Mouse (Mus musculus): ENCODE results near the gene Snd1. TPM values are rescaled to one million over a fixed set of nuclear protein-coding genes. Genes with fewer than 3 reads are reported as not detected.

The Snd1 gene
- polyA plus RNA-seq, 1 experiment, result 35.6 TPM

- TF ChIP-seq CTCF (IDR thresholded peaks at IDR 0.05; ENCODE audit: control insufficient read depth, insufficient read depth, low read length), result no peak
- no peak for TF ChIP-seq POLR2A (IDR thresholded peaks at IDR 0.05; ENCODE audit: borderline replicate concordance, control insufficient read depth, low read depth, low read length)
- Histone ChIP-seq H3K4me1 (ENCODE audit: control insufficient read depth, insufficient read depth, low read length) (peaks cover 1% of the 10 kb centered on the region), H3K27ac (ENCODE audit: control insufficient read depth, insufficient read depth, low read depth, low read length, poor library complexity) (no peak overlapping the region), H3K4me3 (replicated peaks; ENCODE audit: control insufficient read depth, low read depth, low read length) (no peak overlapping the region)
- 19% methylated on average over 1 of the region's 1 CpGs for WGBS
Observed at GRCm38 (mm10) chr6:28595231-28595630, 120.3 kb downstream of the Snd1 start.

DNA sequence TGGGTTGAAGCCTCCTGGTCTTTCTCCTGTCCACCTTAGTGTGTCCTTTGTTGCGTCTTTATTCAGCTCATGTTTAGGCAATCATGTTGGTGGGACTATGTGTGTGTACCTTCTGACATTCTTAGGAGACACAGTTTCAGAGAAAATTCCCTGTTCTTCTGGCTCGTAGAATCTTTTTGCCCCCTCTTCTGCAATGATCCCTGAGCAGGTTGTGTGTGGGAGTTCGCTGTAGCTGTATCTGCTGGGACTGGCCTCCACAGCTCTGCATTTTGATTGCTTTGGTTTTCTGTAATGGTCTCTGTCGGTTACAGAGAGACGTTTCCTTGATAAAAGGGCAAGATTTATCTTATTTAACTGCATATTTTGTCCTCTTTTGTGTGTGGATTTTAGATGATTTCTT lies 122.3 kb downstream of the Snd1 start:
- Histone ChIP-seq H3K27ac (ENCODE audit: control insufficient read depth, insufficient read depth, low read depth, low read length, poor library complexity) (no peak overlapping the region), H3K4me1 (ENCODE audit: control insufficient read depth, insufficient read depth, low read length) (peaks cover 1% of the 10 kb centered on the region), H3K4me3 (replicated peaks; ENCODE audit: control insufficient read depth, low read depth, low read length) (no peak overlapping the region)
- 82% methylated on average over 5 of the region's 5 CpGs for WGBS
- TF ChIP-seq POLR2A (IDR thresholded peaks at IDR 0.05; ENCODE audit: borderline replicate concordance, control insufficient read depth, low read depth, low read length), result no peak
- no peak for TF ChIP-seq CTCF (IDR thresholded peaks at IDR 0.05; ENCODE audit: control insufficient read depth, insufficient read depth, low read length)

DNA sequence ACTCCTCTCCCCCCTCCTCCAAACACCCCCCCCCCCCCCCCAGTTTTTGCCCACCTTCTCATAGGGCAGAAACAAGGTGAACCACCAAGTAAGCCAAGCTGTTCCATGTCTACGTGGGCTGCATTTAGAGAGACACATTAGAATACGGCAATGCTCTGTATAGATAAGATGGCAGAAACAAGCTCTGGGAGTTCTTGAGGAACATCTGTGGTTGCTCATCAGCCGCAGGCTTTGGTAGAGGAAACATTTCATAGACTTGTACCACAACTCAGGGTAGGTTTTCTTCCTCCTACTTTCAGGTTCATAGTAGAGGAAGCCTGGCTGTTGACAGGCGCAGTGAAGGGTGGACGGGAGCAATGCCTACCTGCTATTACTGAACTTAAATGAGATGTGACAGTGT lies 124.2 kb downstream of the Snd1 start:
- Histone ChIP-seq H3K27ac (ENCODE audit: control insufficient read depth, insufficient read depth, low read depth, low read length, poor library complexity) (no peak overlapping the region), H3K4me1 (ENCODE audit: control insufficient read depth, insufficient read depth, low read length) (peaks cover 1% of the 10 kb centered on the region), H3K4me3 (replicated peaks; ENCODE audit: control insufficient read depth, low read depth, low read length) (no peak overlapping the region)
- TF ChIP-seq CTCF (IDR thresholded peaks at IDR 0.05; ENCODE audit: control insufficient read depth, insufficient read depth, low read length) (no peak), POLR2A (IDR thresholded peaks at IDR 0.05; ENCODE audit: borderline replicate concordance, control insufficient read depth, low read depth, low read length) (no peak)
- WGBS, result 9% methylated on average over 5 of the region's 5 CpGs

GRCm38 (mm10) chr6:28600404-28600803 lies 125.5 kb downstream of the Snd1 start:
- TF ChIP-seq POLR2A (IDR thresholded peaks at IDR 0.05; ENCODE audit: borderline replicate concordance, control insufficient read depth, low read depth, low read length) (no peak), CTCF (IDR thresholded peaks at IDR 0.05; ENCODE audit: control insufficient read depth, insufficient read depth, low read length) (no peak)
- Histone ChIP-seq H3K27ac (ENCODE audit: control insufficient read depth, insufficient read depth, low read depth, low read length, poor library complexity) (no peak overlapping the region), H3K4me1 (ENCODE audit: control insufficient read depth, insufficient read depth, low read length) (peaks cover 1% of the 10 kb centered on the region), H3K4me3 (replicated peaks; ENCODE audit: control insufficient read depth, low read depth, low read length) (no peak overlapping the region)

DNA sequence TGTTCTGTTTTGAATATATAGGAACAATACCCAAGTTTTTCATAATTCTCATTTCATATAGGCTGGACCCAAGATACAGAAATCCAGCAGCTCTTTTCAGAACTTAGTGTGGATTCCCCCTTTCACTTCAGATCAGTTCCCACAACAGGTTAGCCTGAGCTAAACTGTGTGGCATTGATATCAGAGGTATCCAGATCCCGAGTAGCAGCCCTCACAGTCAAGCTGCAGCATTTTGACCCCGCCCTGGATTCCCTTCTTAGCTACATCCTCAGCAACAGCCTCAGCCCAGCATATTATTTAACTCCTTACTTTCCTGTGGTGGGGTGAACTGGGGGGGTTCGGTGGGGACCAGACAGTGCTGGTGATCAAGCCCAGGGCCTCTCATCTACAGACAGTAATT lies 128.5 kb downstream of the Snd1 start:
- TF ChIP-seq CTCF (IDR thresholded peaks at IDR 0.05; ENCODE audit: control insufficient read depth, insufficient read depth, low read length), result no peak
- TF ChIP-seq POLR2A (IDR thresholded peaks at IDR 0.05; ENCODE audit: borderline replicate concordance, control insufficient read depth, low read depth, low read length), result no peak
- WGBS, result 61% methylated on average over 3 of the region's 3 CpGs
- Histone ChIP-seq H3K27ac (ENCODE audit: control insufficient read depth, insufficient read depth, low read depth, low read length, poor library complexity) (no peak overlapping the region), H3K4me1 (ENCODE audit: control insufficient read depth, insufficient read depth, low read length) (peaks cover 1% of the 10 kb centered on the region), H3K4me3 (replicated peaks; ENCODE audit: control insufficient read depth, low read depth, low read length) (no peak overlapping the region)

DNA sequence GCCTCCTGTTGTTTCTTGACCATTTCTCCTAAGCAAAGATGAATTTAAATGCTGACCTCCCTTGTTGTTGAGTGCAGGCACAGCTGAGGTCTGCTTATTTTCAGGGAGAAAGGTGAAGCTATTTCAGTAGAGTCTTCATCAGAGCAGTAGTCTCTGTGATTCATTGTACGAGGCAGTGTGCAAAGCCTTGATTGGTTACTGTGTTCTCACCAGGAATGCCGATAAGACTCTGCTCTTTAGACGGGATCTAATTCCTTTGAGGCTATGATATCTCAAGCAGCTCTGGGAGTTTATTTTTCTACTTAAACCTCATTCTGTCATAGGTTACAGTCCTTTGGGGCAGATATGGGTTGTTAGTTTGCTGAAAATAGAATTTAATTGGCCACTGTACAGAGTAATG lies 128.9 kb downstream of the Snd1 start:
- H3K4me1 ChIP-seq (ENCODE audit: control insufficient read depth, insufficient read depth, low read length), result peaks cover 1% of the 10 kb centered on the region
- 87% methylated on average over 3 of the region's 3 CpGs for WGBS
- H3K27ac ChIP-seq (ENCODE audit: control insufficient read depth, insufficient read depth, low read depth, low read length, poor library complexity), result no peak overlapping the region
- no peak overlapping the region for H3K4me3 ChIP-seq (replicated peaks; ENCODE audit: control insufficient read depth, low read depth, low read length)
- no peak for TF ChIP-seq POLR2A (IDR thresholded peaks at IDR 0.05; ENCODE audit: borderline replicate concordance, control insufficient read depth, low read depth, low read length)
- no peak for TF ChIP-seq CTCF (IDR thresholded peaks at IDR 0.05; ENCODE audit: control insufficient read depth, insufficient read depth, low read length)

- H3K4me3 ChIP-seq (replicated peaks; ENCODE audit: control insufficient read depth, low read depth, low read length), result no peak overlapping the region
- WGBS, result 77% methylated on average over 4 of the region's 4 CpGs
- no peak for TF ChIP-seq CTCF (IDR thresholded peaks at IDR 0.05; ENCODE audit: control insufficient read depth, insufficient read depth, low read length)
- TF ChIP-seq POLR2A (IDR thresholded peaks at IDR 0.05; ENCODE audit: borderline replicate concordance, control insufficient read depth, low read depth, low read length), result no peak
- no peak overlapping the region for H3K27ac ChIP-seq (ENCODE audit: control insufficient read depth, insufficient read depth, low read depth, low read length, poor library complexity)
- H3K4me1 ChIP-seq (ENCODE audit: control insufficient read depth, insufficient read depth, low read length), result no peaks in the 10 kb centered on the region
Observed at GRCm38 (mm10) chr6:28609291-28609690, 134.4 kb downstream of the Snd1 start.

GRCm38 (mm10) chr6:28610127-28610526 lies 135.2 kb downstream of the Snd1 start:
- no peak for TF ChIP-seq CTCF (IDR thresholded peaks at IDR 0.05; ENCODE audit: control insufficient read depth, insufficient read depth, low read length)
- no peak for TF ChIP-seq POLR2A (IDR thresholded peaks at IDR 0.05; ENCODE audit: borderline replicate concordance, control insufficient read depth, low read depth, low read length)
- no peak overlapping the region for H3K4me3 ChIP-seq (replicated peaks; ENCODE audit: control insufficient read depth, low read depth, low read length)
- H3K4me1 ChIP-seq (ENCODE audit: control insufficient read depth, insufficient read depth, low read length), result no peaks in the 10 kb centered on the region; the same call in 1 of the 2 replicates
- WGBS, result 94% methylated on average over 1 of the region's 1 CpGs
- H3K27ac ChIP-seq (ENCODE audit: control insufficient read depth, insufficient read depth, low read depth, low read length, poor library complexity), result no peak overlapping the region

DNA sequence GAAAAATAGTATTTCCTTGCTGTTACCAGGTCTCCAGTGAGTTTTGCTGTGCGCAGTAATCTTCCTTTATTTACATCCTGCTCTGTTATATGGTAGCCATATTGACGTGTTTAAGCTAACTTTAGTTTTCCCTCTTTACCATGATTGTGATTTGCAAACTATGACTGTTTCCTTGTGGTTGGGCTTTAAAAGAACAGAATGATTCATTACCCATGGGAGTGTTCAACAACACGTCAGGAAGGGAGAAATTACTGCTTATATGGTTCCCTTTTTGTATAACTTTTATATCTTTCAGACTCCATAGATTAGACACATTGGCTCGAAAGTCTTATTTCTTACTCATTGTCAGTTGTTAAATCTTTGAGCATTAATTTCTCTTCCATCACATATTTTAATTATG lies 138.5 kb downstream of the Snd1 start:
- WGBS, result 59% methylated on average over 4 of the region's 4 CpGs
- no peak overlapping the region for H3K27ac ChIP-seq (ENCODE audit: control insufficient read depth, insufficient read depth, low read depth, low read length, poor library complexity)
- no peaks in the 10 kb centered on the region; the same call in 1 of the 2 replicates for H3K4me1 ChIP-seq (ENCODE audit: control insufficient read depth, insufficient read depth, low read length)
- no peak overlapping the region for H3K4me3 ChIP-seq (replicated peaks; ENCODE audit: control insufficient read depth, low read depth, low read length)
- TF ChIP-seq POLR2A (IDR thresholded peaks at IDR 0.05; ENCODE audit: borderline replicate concordance, control insufficient read depth, low read depth, low read length) (no peak), CTCF (IDR thresholded peaks at IDR 0.05; ENCODE audit: control insufficient read depth, insufficient read depth, low read length) (no peak)
